Mouse (Mus musculus) heart, embryonic 12.5 days (tissue): Measurements from ENCODE around the gene Fstl4. TPM values are rescaled to one million over a fixed set of nuclear protein-coding genes. Genes with fewer than 3 reads are reported as not detected.

Experiments used
- ATAC-seq: fragments of 200-750 bp; cut with Nextera tagmentation; 2 replicates; pipeline ENCODE4 v1.8.0; 2017; ENCODE audit warnings: moderate TSS enrichment, moderate library complexity; ENCODE audit not compliant: insufficient number of reproducible peaks, low FRiP score
- H3K27ac ChIP-seq: fragments of 300-500 bp; sonication (generic); 2 replicates; pipeline ENCODE4 v1.5.1; 2016; ENCODE audit warnings: mild to moderate bottlenecking, moderate library complexity; ENCODE audit not compliant: poor library complexity, severe bottlenecking
- H3K27me3 ChIP-seq: fragments of 300-500 bp; sonication (generic); replicated peaks from 2 replicates; pipeline ENCODE4 v1.6.1; 2016; ENCODE audit warnings: mild to moderate bottlenecking, moderate library complexity
- H3K36me3 ChIP-seq: fragments of 300-500 bp; sonication (generic); 2 replicates; pipeline ENCODE4 v1.6.1; 2016; ENCODE audit warnings: mild to moderate bottlenecking, moderate library complexity
- H3K4me1 ChIP-seq: fragments of 300-500 bp; sonication (generic); replicated peaks from 2 replicates; pipeline ENCODE4 v1.6.1; 2016; ENCODE audit warnings: mild to moderate bottlenecking
- H3K4me2 ChIP-seq: fragments of 300-500 bp; sonication (generic); 2 replicates; pipeline ENCODE4 v1.6.1; 2016; ENCODE audit warnings: mild to moderate bottlenecking, moderate library complexity
- H3K4me3 ChIP-seq: fragments of 300-500 bp; sonication (generic); 2 replicates; pipeline ENCODE4 v1.5.1; 2016; ENCODE audit warnings: mild to moderate bottlenecking
- H3K9ac ChIP-seq: fragments of 300-500 bp; sonication (generic); 2 replicates; pipeline ENCODE4 v1.6.1; 2016; ENCODE audit warnings: mild to moderate bottlenecking, moderate library complexity
- H3K9me3 ChIP-seq: fragments of 300-500 bp; sonication (generic); replicated peaks from 2 replicates; pipeline ENCODE4 v1.6.1; 2016; ENCODE audit warnings: mild to moderate bottlenecking, moderate library complexity
- WGBS: fragments of 180-500 bp; shearing (Covaris S2); methylation state at CpG from one replicate; pipeline ENCODE4 v1.1.7; 2016; 5-methylcytosine and 5-hydroxymethylcytosine counted together
- polyA plus RNA-seq: library from polyadenylated mRNA; unstranded; fragments of >200 nt; fragmentation: Nextera tagmentation; extraction: Ambion mirVana; gene quantifications from 2 replicates; pipeline ENCODE4 v1.2.1, GENCODE M21; 2016

Fstl4 gene
- polyA plus RNA-seq, 1 experiment from 2014 or later = 14.8 TPM

DNA sequence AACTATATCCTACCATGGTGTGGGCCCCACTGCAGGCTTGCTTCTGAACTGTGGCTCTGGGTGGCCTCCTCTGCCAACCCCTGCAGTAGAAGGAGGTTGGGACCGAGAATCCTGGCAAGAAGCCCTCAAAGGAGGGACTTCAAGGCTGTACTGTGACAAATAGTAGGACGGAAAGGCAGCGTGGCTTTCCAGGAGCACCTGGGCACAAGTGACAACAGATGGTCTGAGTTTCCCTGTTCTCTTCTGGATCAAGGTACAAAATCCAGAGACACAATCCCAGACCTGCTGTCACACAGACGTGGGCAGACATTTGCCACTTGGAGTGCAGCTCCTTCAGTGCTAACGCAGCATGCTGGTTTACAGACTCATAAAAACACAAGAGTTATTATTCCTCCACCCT is 343.3 kb downstream of the Fstl4 start:
- Histone ChIP-seq H3K36me3 (no peaks in the 10 kb centered on the region), H3K27me3 (no peaks in the 10 kb centered on the region), H3K9me3 (no peaks in the 10 kb centered on the region), H3K4me3 (no peak overlapping the region), H3K9ac (no peak overlapping the region), H3K4me1 (peaks cover 35% of the 10 kb centered on the region), H3K4me2 (no peak overlapping the region), H3K27ac (no peak overlapping the region)
- ATAC-seq = no peak
- WGBS = 76% methylated on average over 5 of the region's 5 CpGs

DNA sequence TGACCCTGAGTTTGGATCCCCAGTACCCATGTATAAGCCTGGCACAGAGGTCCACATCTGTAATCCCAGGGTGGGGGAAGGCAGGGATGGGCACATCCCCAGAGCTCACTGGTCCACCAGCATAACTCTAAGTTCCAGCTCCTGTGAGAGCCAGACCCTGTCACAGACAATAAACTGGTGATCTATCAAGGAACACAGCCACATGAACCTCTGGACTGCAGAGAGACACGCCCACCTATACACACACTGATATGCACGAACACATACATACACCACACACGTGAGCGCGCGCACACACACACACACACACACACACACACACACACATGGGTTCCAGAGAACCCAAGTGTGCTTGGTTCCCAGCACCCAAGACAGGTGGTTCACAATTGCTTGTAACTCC is 344.4 kb downstream of the Fstl4 start:
- ATAC-seq = no peak
- H3K27me3 ChIP-seq = no peaks in the 10 kb centered on the region
- no peak overlapping the region for H3K9ac ChIP-seq
- no peak overlapping the region for H3K4me3 ChIP-seq
- H3K4me2 ChIP-seq = no peak overlapping the region
- peaks cover 25% of the 10 kb centered on the region for H3K4me1 ChIP-seq
- no peaks in the 10 kb centered on the region for H3K36me3 ChIP-seq
- H3K9me3 ChIP-seq = no peaks in the 10 kb centered on the region
- 90% methylated on average over 6 of the region's 6 CpGs for WGBS
- no peak overlapping the region for H3K27ac ChIP-seq

DNA sequence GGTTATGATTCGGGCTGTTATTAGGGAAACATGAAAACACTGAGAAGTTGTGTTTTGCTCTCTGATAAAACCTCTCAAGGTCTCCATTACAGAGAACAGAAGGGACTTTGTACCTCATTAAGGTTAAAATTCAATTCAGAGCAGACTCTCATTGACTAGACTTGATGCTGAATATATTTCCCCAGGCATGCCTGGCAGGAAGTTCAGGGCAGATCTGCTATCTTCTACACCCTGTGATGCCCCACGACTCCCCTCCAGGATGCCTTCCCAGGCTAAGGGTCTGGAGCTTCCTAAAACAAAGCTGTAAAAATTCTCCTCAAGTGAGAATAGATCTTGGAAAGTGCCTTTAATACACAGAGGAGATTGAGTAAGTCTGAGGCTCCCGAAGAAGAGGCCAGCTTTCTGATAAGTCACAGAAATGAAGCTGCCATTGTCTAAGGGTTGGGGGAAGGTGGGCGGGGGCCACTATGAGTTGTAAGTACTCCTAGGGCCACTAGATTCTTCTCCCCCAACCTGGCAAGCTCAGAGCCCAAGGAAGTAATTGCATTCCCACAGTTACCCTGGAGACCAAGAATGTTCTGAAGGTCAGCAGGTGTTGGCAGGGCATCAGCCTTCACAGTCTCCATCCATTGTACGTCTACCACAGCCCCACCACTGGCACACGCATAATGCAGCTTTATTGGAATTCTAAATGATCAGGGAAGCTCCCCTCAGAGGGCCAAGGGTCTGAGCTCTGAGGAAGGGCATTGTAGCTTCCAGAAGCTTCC is 345.4 kb downstream of the Fstl4 start:
- H3K27me3 ChIP-seq = no peaks in the 10 kb centered on the region
- no peak overlapping the region for H3K4me3 ChIP-seq
- no peaks in the 10 kb centered on the region for H3K36me3 ChIP-seq
- WGBS = 70% methylated on average over 6 of the region's 6 CpGs
- no peaks in the 10 kb centered on the region for H3K9me3 ChIP-seq
- H3K9ac ChIP-seq = no peak overlapping the region
- H3K4me1 ChIP-seq = peaks cover 21% of the 10 kb centered on the region
- no peak overlapping the region for H3K27ac ChIP-seq
- H3K4me2 ChIP-seq = no peak overlapping the region
- ATAC-seq = no peak

DNA sequence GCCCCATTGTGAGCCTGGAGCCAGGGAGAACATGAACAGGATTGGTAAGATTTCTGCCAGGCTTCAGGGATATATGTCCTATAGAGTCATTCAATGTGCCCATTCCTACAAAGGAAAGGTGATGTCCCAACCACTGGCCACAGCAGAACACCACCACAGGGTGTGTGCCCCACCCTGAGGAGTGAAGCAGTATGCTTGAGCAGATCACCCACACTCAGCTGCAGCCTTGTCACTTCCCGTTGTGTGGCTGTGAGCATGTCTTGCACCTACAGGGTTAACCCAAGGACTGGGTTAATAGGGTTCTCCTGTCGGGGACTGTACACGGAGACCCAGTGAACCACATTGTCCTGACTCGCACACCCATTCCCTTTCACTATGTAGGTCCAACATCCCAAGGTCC is 351.3 kb downstream of the Fstl4 start:
- ATAC-seq = no peak
- Histone ChIP-seq H3K27ac (no peak overlapping the region), H3K9me3 (no peaks in the 10 kb centered on the region), H3K36me3 (no peaks in the 10 kb centered on the region), H3K4me1 (peaks cover 11% of the 10 kb centered on the region), H3K27me3 (0 out of 2 replicates have a peak, but pooled peaks cover 4% of the 10 kb centered on the region), H3K4me2 (no peak overlapping the region), H3K4me3 (no peak overlapping the region), H3K9ac (no peak overlapping the region)
- 84% methylated on average over 4 of the region's 4 CpGs for WGBS

DNA sequence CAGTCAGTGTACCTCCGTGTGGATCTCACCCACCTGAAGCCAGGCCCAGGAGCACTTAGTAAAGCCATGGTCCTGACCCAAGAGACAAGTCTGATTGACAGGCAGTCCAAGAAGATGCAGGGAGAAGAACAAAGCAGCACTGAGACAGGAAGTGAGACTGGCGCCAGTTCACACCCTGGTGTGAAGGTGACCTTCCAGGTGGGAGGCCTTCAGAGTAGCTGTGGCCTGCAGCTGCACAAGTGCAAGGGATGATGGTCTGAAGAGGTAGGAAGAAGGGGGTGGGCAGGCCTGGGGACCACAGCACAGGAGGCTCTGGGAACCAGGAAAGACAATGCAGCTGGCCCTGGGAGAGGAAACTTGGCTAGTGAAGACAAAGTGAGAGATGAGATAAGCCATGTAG is 351.9 kb downstream of the Fstl4 start:
- Histone ChIP-seq H3K36me3 (no peaks in the 10 kb centered on the region), H3K4me3 (no peak overlapping the region), H3K4me2 (no peak overlapping the region), H3K4me1 (peaks cover 11% of the 10 kb centered on the region), H3K27ac (no peak overlapping the region), H3K27me3 (0 out of 2 replicates have a peak, but pooled peaks cover 4% of the 10 kb centered on the region), H3K9me3 (no peaks in the 10 kb centered on the region), H3K9ac (no peak overlapping the region)
- WGBS = 56% methylated on average over 2 of the region's 2 CpGs
- ATAC-seq = no peak

DNA sequence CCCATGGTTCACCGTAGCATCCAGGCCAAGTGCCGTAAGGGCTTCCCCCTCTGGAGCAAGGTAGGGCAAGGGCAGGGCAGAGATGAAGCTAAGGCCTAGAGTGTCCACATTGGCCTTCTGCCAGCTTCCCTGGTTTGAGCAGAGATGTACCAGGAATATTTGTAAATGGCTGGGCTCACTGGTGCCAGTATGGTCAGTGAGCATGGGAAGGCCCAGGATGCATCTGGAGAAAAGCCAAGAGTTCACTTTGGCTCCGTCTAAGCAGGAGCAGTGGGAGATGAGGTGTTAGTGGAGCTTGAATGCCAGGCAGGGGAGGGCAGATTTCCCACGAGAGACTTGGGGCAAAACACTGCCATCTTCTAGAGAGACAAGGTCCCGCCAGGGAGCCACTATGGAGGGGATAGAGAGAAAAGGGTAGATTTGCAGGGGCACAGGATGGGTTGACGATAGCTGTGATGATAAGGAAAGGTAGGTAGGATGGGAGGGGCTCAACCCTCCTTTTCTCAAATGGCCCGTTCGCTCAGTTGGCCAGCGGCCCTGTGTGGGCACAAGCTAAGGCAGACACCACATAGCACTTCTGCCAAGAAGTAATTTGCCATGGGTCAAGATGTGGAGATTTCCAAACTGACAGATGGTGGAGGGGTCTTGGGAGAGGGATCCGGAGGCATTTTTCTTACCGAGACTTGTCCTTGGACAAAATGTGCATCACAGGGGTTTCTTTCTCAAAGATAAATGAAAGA is 354.0 kb downstream of the Fstl4 start:
- no peak for ATAC-seq
- Histone ChIP-seq H3K9ac (no peak overlapping the region), H3K27ac (no peak overlapping the region), H3K36me3 (no peaks in the 10 kb centered on the region), H3K4me1 (peaks cover 11% of the 10 kb centered on the region), H3K4me2 (no peak overlapping the region), H3K27me3 (0 out of 2 replicates have a peak, but pooled peaks cover 4% of the 10 kb centered on the region), H3K9me3 (no peaks in the 10 kb centered on the region), H3K4me3 (no peak overlapping the region)
- 79% methylated on average over 11 of the region's 11 CpGs for WGBS

DNA sequence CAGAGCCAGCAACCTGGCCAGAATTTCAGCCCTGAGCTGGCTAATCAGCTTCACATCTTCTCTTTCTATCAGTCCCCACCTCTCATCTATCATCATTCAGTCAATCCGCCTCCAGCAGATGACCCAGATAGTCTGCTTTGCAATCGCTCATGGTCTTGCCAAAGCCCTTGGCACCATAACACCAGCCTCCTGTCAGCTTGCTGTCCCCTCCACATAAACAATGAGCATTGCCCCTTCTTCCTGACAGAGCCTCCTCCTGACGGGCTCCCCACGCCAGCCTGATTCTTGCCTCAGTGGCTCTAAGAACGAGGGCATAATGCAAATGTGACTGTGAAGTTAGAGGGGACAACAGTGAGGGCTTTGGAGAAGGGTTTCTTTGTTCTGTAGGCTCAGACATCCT is 355.5 kb downstream of the Fstl4 start:
- Histone ChIP-seq H3K4me3 (no peak overlapping the region), H3K9ac (no peak overlapping the region), H3K36me3 (no peaks in the 10 kb centered on the region), H3K27ac (no peak overlapping the region), H3K4me2 (no peak overlapping the region), H3K4me1 (peaks cover 11% of the 10 kb centered on the region), H3K27me3 (0 out of 2 replicates have a peak, but pooled peaks cover 4% of the 10 kb centered on the region), H3K9me3 (no peaks in the 10 kb centered on the region)
- no peak for ATAC-seq
- WGBS = 79% methylated on average over 5 of the region's 5 CpGs

DNA sequence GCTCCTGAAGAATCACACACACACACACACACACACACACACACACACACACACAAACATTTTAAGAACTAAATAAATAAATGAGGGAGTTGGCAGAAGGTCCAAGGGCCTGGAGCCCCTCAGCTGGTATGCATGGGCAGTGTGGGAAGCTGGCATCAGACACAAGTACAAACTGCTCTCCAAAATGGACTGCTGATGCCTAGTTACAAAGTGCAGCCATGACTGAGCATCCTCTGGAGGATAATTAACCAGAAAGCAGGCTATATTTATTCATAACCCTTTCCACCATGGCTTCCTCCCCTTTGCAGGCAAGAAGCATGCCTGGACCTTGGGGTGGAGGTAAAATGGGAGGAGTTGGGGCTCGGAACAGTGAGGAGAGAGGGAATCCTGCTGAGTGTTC is 356.8 kb downstream of the Fstl4 start:
- H3K9me3 ChIP-seq = no peaks in the 10 kb centered on the region
- no peak overlapping the region for H3K27ac ChIP-seq
- H3K36me3 ChIP-seq = no peaks in the 10 kb centered on the region
- H3K4me2 ChIP-seq = no peak overlapping the region
- no peak overlapping the region for H3K4me3 ChIP-seq
- no peak for ATAC-seq
- H3K9ac ChIP-seq = no peak overlapping the region
- no peaks in the 10 kb centered on the region for H3K27me3 ChIP-seq
- WGBS = 58% methylated on average over 1 of the region's 1 CpGs
- peaks cover 10% of the 10 kb centered on the region for H3K4me1 ChIP-seq

DNA sequence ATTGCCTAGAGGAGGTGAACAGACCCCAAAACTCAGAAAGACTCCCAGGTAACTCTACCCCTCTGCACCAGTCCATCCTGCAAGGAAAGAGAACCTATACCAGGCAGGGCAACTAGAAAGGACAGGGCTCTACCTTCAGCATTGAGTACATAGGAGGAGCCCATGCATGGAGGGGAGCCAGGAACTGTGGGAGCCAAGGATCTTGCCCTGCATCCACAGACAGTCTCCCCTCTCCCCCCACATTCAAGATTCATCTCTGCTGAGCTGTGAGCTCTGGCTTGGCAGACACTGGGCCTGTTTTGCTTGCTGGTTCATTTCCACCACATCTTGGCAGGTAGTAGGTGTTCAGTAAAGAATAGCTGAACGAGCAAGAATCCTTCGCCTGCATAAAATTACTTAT is 360.4 kb downstream of the Fstl4 start:
- ATAC-seq = no peak
- H3K9ac ChIP-seq = no peak overlapping the region
- WGBS = 81% methylated on average over 2 of the region's 2 CpGs

DNA sequence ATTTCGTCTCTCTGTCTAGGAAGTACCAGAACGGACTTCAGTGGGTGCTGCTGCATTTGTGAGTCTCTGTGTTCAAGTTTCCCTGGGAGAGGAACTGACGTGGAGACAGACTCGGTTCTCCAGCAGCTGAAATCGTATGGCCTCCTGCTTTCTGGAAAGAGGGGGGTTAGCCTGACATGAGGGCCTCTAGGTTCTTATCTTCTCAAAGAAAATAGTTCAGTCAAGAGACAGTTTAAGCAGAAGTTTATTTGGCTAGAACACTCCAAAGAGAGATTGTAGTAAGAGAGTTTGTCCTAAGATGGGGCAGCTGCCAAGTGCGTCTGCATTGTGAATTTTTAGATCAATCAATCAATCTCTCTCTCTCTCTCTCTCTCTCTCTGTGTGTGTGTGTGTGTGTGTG is 362.2 kb downstream of the Fstl4 start:
- Histone ChIP-seq H3K36me3 (no peaks in the 10 kb centered on the region), H3K9ac (no peak overlapping the region), H3K27ac (no peak overlapping the region), H3K4me2 (no peak overlapping the region), H3K9me3 (no peaks in the 10 kb centered on the region), H3K27me3 (no peaks in the 10 kb centered on the region), H3K4me1 (0 out of 2 replicates have a peak, but pooled peaks cover 7% of the 10 kb centered on the region), H3K4me3 (no peak overlapping the region)
- WGBS = 49% methylated on average over 6 of the region's 6 CpGs
- ATAC-seq = no peak

More for the DNA sequence above, 360.4 kb downstream of the Fstl4 start:
- Histone ChIP-seq H3K9me3 (no peaks in the 10 kb centered on the region), H3K4me3 (no peak overlapping the region), H3K4me2 (no peak overlapping the region), H3K27me3 (no peaks in the 10 kb centered on the region), H3K27ac (no peak overlapping the region), H3K36me3 (no peaks in the 10 kb centered on the region), H3K4me1 (0 out of 2 replicates have a peak, but pooled peaks cover 7% of the 10 kb centered on the region)

DNA sequence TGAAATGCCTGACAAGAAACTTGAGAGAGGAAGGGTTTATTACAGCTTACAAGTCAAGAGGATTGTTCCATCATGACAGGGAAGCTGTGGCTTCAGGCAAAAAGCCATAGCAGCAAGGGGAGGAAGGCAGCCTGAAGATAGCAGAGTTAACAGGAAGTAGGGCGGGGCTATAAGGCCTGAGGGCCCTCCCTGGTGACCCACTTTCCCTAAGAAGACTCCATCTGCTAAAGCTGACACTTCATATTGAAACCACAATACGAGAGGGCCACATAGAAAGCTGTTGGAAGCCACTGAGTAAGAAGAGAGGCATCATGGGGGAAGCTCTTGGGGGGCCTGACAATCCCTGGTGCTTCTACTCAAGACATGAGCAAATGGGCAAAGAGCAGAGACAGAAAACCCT is 364.2 kb downstream of the Fstl4 start:
- Histone ChIP-seq H3K4me1 (peaks cover 15% of the 10 kb centered on the region), H3K4me3 (no peak overlapping the region), H3K27ac (no peak overlapping the region), H3K9me3 (no peaks in the 10 kb centered on the region), H3K9ac (no peak overlapping the region), H3K4me2 (no peak overlapping the region), H3K36me3 (no peaks in the 10 kb centered on the region), H3K27me3 (no peaks in the 10 kb centered on the region)
- no peak for ATAC-seq
- 61% methylated on average over 2 of the region's 2 CpGs for WGBS
